In genomic region chr17:74981703-74982102, GRCm38 (mm10) we compare ENCODE assay signal across 19 mouse cellular contexts.
"Had no signal": no experiment of that assay in that cellular context is flagged by ENCODE, and none has a peak within 500 bp of the region (broad histone marks: within the 10 kb centered on the region; RNA-seq: fewer than 3 reads in every experiment).

No protein-coding gene starts in this region.

- H3K27ac ChIP-seq: liver, embryonic 14.5 days; lung, embryonic 15.5 days; midbrain, embryonic 10.5 days; midbrain, embryonic 12.5 days; neural tube, embryonic 13.5 days; neural tube, embryonic 15.5 days had no signal

- H3K4me1 ChIP-seq: lung, embryonic 15.5 days; midbrain, embryonic 12.5 days; neural tube, embryonic 13.5 days; neural tube, embryonic 15.5 days had no signal

- DNase-seq: lung, postnatal 10 days; lung, postnatal 4 days; midbrain, embryonic 14.5 days; retina, postnatal 1 day; right cerebral cortex, adult 18-20 months; right cerebral cortex, postnatal 25 days; right cerebral cortex, postnatal 4 days; spleen, adult 18-20 months; thymus, adult 2 months; thymus, postnatal 25 days; thymus, postnatal 4 days had no signal

- H3K27me3 ChIP-seq: lung, embryonic 15.5 days; midbrain, embryonic 12.5 days; neural tube, embryonic 13.5 days; neural tube, embryonic 15.5 days had no signal

- H3K4me2 ChIP-seq: lung, embryonic 15.5 days; midbrain, embryonic 12.5 days; neural tube, embryonic 13.5 days; neural tube, embryonic 15.5 days had no signal

- H3K9me3 ChIP-seq: lung, embryonic 15.5 days; midbrain, embryonic 10.5 days; midbrain, embryonic 12.5 days; neural tube, embryonic 15.5 days had no signal

- H3K36me3 ChIP-seq: lung, embryonic 15.5 days; midbrain, embryonic 10.5 days; midbrain, embryonic 12.5 days; neural tube, embryonic 13.5 days; neural tube, embryonic 15.5 days had no signal

- H3K4me3 ChIP-seq: lung, embryonic 15.5 days; midbrain, embryonic 10.5 days; midbrain, embryonic 12.5 days; myocyte; neural tube, embryonic 13.5 days; neural tube, embryonic 15.5 days had no signal

- H3K9ac ChIP-seq: liver, embryonic 14.5 days; lung, embryonic 15.5 days; midbrain, embryonic 12.5 days; neural tube, embryonic 13.5 days; neural tube, embryonic 15.5 days had no signal

- ATAC-seq: midbrain, embryonic 16.5 days had no signal
